Mouse (Mus musculus) lung, postnatal 0 days (tissue): ENCODE data around the gene Zdhhc21.

Experiments
- CTCF ChIP-seq: IDR thresholded peaks from 2 replicates; pipeline ENCODE4 v1.5.1; 2016; ENCODE audit warnings: antibody characterized with exemption, mild to moderate bottlenecking
- EP300 ChIP-seq: IDR thresholded peaks from 2 replicates; pipeline ENCODE4 v1.6.1; 2016; ENCODE audit warnings: antibody characterized with exemption, mild to moderate bottlenecking, control low read depth

DNA sequence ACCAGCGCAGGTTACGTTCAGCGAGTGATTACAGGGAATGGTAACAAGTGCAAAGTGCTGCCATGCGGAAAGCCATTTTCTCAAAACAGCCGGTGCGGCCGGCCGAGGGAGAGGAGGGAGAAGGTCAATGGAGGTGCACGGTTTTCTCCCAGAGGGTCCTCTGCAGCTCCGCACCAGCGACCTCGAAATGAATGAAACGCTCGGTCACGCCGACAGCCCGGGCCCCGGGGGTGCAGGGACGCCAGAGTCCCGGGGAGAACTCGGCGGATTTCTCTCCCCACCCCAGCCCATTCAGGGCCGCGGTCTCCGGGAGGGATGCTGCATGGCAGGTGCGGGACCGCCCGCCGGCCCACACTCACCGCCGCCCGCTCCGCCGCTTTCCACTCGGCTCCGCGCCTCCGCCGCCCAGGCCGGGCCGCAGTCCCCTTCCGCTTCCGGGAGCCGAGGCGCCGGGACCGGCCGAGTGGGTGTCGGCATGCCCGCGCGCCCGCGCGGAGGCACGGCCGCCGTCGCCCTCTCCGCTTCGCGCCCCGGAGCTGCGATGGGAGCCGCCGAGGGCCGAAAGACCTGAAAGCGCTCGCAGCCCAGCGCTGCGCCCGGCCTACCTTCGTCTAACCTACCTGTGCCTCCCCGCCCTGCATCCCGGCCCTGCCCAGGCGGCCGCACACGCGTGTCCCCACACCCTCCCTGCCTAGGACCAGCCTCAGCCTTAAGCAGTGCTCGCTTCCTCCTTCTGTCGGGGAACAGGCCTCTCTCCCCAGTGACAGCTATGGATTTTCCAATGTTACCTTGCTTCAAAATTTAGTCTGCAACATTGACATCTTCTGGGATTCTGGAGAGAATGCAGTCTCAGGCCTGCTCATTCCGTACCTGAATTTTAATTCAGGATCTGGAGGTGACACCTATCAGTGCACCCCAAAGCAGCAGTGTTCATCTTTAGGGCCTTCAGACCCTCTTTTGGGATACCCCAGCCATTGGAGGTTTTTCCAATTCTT is at the start of gene Zdhhc21:
- TF ChIP-seq CTCF: no peak
- no peak for TF ChIP-seq EP300
